Mouse (Mus musculus): ENCODE measurements around the gene Cdk2ap2.

DNA sequence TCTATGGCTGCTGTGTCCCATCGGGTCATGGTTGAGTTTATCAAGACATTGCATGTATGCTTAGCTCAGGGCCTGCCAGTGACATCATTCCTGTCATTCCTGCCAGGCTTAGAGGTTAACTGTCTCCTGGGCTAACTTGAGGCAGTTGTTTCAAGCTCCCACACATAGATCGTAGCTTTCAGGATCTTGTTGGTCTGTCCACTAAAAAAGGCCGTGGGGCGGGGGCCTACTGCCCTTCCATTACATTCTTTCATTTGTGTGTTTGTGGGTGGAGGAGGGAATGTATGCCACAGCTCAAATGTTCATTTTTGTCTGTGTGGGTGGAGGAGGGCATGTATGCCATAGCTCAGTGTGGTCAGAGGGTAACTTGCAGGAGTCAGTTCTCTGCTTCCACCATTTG lies 33.1 kb downstream of the Cdk2ap2 start:
- TF ChIP-seq MAFK (IDR thresholded peaks at IDR 0.05; ENCODE audit: insufficient read depth, low read depth, low read length) (no peak), ZC3H11A (IDR thresholded peaks at IDR 0.05; ENCODE audit: borderline replicate concordance, low read depth, low read length) (no peak), ZNF384 (IDR thresholded peaks at IDR 0.05; ENCODE audit: low read depth, low read length) (no peak), CHD2 (IDR thresholded peaks at IDR 0.05; ENCODE audit: low read depth, low read length) (no peak), HCFC1 (IDR thresholded peaks at IDR 0.05; ENCODE audit: borderline replicate concordance, insufficient read depth, low read length) (no peak)

Measured in ES-E14 (cell line).